Mouse (Mus musculus) stomach, embryonic 14.5 days (tissue): ENCODE data around the gene Cdkl1. TPM values are rescaled to one million over a fixed set of nuclear protein-coding genes. Genes with fewer than 3 reads are reported as not detected.

ENCODE experiments used
- ATAC-seq: fragments of 200-750 bp; cut with Nextera tagmentation; 2 replicates; pipeline ENCODE4 v1.8.0; 2017; ENCODE audit warnings: low read depth, moderate TSS enrichment; ENCODE audit not compliant: insufficient number of reproducible peaks, insufficient read depth, low FRiP score
- H3K27ac ChIP-seq: fragments of 300-500 bp; sonication (generic); 2 replicates; pipeline ENCODE4 v1.5.1; 2014; ENCODE audit warnings: mild to moderate bottlenecking, low read length, moderate library complexity, mixed read lengths
- H3K27me3 ChIP-seq: fragments of 300-500 bp; sonication (generic); 2 replicates; pipeline ENCODE4 v1.6.1; 2014; ENCODE audit warnings: low read length, control low read depth, mixed read lengths; ENCODE audit not compliant: control insufficient read depth, insufficient read depth
- H3K36me3 ChIP-seq: fragments of 300-500 bp; sonication (generic); 2 replicates; pipeline ENCODE4 v1.6.1; 2014; ENCODE audit warnings: mild to moderate bottlenecking, control low read depth, low read length, moderate library complexity, mixed read lengths; ENCODE audit not compliant: control insufficient read depth, insufficient read depth
- H3K4me1 ChIP-seq: fragments of 300-500 bp; sonication (generic); 2 replicates; pipeline ENCODE4 v1.6.1; 2014; ENCODE audit warnings: low read length, control low read depth, mixed read lengths; ENCODE audit not compliant: control insufficient read depth, insufficient read depth
- H3K4me2 ChIP-seq: fragments of 300-500 bp; sonication (generic); replicated peaks from 2 replicates; pipeline ENCODE4 v1.6.1; 2014; ENCODE audit warnings: low read depth, low read length, control low read depth
- H3K4me3 ChIP-seq: fragments of 300-500 bp; sonication (generic); 2 replicates; pipeline ENCODE4 v1.5.1; 2014; ENCODE audit warnings: low read depth, low read length, control low read depth
- H3K9ac ChIP-seq: fragments of 300-500 bp; sonication (generic); replicated peaks from 2 replicates; pipeline ENCODE4 v1.6.1; 2014; ENCODE audit warnings: low read depth, mild to moderate bottlenecking, control low read depth, low read length, moderate library complexity, mixed read lengths
- H3K9me3 ChIP-seq: fragments of 300-500 bp; sonication (generic); 2 replicates; pipeline ENCODE4 v1.6.1; 2016; ENCODE audit warnings: low read depth, low read length, control low read depth; ENCODE audit not compliant: control insufficient read depth
- WGBS: fragments of 180-500 bp; shearing (Covaris S2); extraction: QIAGEN DNeasy Blood & Tissue Kit; methylation state at CpG from one replicate; pipeline ENCODE4 v1.1.7; 2014; 5-methylcytosine and 5-hydroxymethylcytosine counted together
- polyA plus RNA-seq: library from polyadenylated mRNA; unstranded; fragments of >200 nt; fragmentation: Nextera tagmentation; extraction: Ambion mirVana; gene quantifications from 2 replicates; pipeline ENCODE4 v1.2.1, GENCODE M21; 2014

Gene Cdkl1
- polyA plus RNA-seq, 1 experiment from 2014 or later, result 1.1 TPM

- 56% methylated on average over 2 of the region's 2 CpGs for WGBS
- no peak for ATAC-seq
- no peaks in the 10 kb centered on the region for H3K27me3 ChIP-seq
- no peak overlapping the region for H3K9ac ChIP-seq
- no peaks in the 10 kb centered on the region for H3K36me3 ChIP-seq
- H3K4me2 ChIP-seq, result no peak overlapping the region
- H3K4me1 ChIP-seq, result no peaks in the 10 kb centered on the region
- H3K9me3 ChIP-seq, result no peaks in the 10 kb centered on the region
- no peak overlapping the region for H3K27ac ChIP-seq
- no peak overlapping the region for H3K4me3 ChIP-seq
Measured at GRCm38 (mm10) chr12:69777957-69778356, 13.1 kb downstream of the Cdkl1 start.

DNA sequence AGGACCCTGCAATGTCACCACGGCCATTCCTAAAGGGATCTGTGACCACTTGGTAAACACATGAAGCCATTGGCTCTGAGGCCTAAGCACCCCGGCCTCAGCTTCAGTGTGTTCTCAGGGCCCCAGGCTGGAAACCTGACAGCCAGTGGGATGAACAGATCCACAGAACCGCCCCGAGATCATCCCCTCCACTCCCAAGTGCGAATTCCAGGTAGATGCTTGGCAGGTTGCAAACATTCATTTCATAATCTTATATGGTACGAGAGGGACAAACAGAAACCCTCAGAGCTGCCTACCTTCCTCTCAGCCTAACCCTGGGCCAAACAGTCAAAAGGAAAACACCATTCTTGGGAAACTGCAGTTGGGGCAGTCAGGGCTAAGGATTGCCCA is 13.7 kb downstream of the Cdkl1 start:
- H3K4me3 ChIP-seq, result no peak overlapping the region
- H3K27me3 ChIP-seq, result no peaks in the 10 kb centered on the region
- no peaks in the 10 kb centered on the region for H3K9me3 ChIP-seq
- no peak overlapping the region for H3K9ac ChIP-seq
- no peaks in the 10 kb centered on the region for H3K36me3 ChIP-seq
- no peak overlapping the region for H3K27ac ChIP-seq
- 83% methylated on average over 6 of the region's 6 CpGs for WGBS
- no peak overlapping the region for H3K4me2 ChIP-seq
- H3K4me1 ChIP-seq, result no peaks in the 10 kb centered on the region
- no peak for ATAC-seq

- Histone ChIP-seq H3K9me3 (no peaks in the 10 kb centered on the region), H3K36me3 (no peaks in the 10 kb centered on the region), H3K4me3 (no peak overlapping the region), H3K4me1 (no peaks in the 10 kb centered on the region), H3K27ac (no peak overlapping the region), H3K27me3 (no peaks in the 10 kb centered on the region), H3K9ac (no peak overlapping the region), H3K4me2 (no peak overlapping the region)
- 60% methylated on average over 11 of the region's 11 CpGs for WGBS
- ATAC-seq, result no peak
Measured at GRCm38 (mm10) chr12:69776607-69777340, 14.3 kb downstream of the Cdkl1 start.

GRCm38 (mm10) chr12:69768841-69769240 is 22.2 kb downstream of the Cdkl1 start:
- no peak overlapping the region for H3K4me3 ChIP-seq
- 89% methylated on average over 2 of the region's 2 CpGs for whole genome bisulfite sequencing
- peaks cover 3% of the 10 kb centered on the region; the same call in 1 of the 2 replicates for H3K4me1 ChIP-seq
- no peak for ATAC-seq
- no peaks in the 10 kb centered on the region for H3K9me3 ChIP-seq
- no peaks in the 10 kb centered on the region for H3K27me3 ChIP-seq
- no peak overlapping the region for H3K4me2 ChIP-seq
- no peaks in the 10 kb centered on the region for H3K36me3 ChIP-seq
- no peak overlapping the region for H3K27ac ChIP-seq
- no peak overlapping the region for H3K9ac ChIP-seq

- Histone ChIP-seq H3K36me3 (no peaks in the 10 kb centered on the region), H3K4me1 (peaks cover 3% of the 10 kb centered on the region; the same call in 1 of the 2 replicates), H3K27me3 (no peaks in the 10 kb centered on the region), H3K9ac (no peak overlapping the region), H3K27ac (no peak overlapping the region), H3K9me3 (no peaks in the 10 kb centered on the region), H3K4me3 (no peak overlapping the region), H3K4me2 (no peak overlapping the region)
- ATAC-seq, result no peak
- WGBS, result 58% methylated on average over 9 of the region's 9 CpGs
Measured at GRCm38 (mm10) chr12:69767476-69768258, 23.4 kb downstream of the Cdkl1 start.

- Histone ChIP-seq H3K9me3 (no peaks in the 10 kb centered on the region), H3K9ac (no peak overlapping the region), H3K4me3 (no peak overlapping the region), H3K36me3 (no peaks in the 10 kb centered on the region), H3K27ac (no peak overlapping the region), H3K4me1 (peaks cover 3% of the 10 kb centered on the region; the same call in 1 of the 2 replicates), H3K27me3 (no peaks in the 10 kb centered on the region), H3K4me2 (no peak overlapping the region)
- no peak for ATAC-seq
- 72% methylated on average over 10 of the region's 10 CpGs for WGBS
Measured at GRCm38 (mm10) chr12:69766185-69766904, 24.7 kb downstream of the Cdkl1 start.

GRCm38 (mm10) chr12:69765543-69765942 is 25.5 kb downstream of the Cdkl1 start:
- ATAC-seq, result no peak

DNA sequence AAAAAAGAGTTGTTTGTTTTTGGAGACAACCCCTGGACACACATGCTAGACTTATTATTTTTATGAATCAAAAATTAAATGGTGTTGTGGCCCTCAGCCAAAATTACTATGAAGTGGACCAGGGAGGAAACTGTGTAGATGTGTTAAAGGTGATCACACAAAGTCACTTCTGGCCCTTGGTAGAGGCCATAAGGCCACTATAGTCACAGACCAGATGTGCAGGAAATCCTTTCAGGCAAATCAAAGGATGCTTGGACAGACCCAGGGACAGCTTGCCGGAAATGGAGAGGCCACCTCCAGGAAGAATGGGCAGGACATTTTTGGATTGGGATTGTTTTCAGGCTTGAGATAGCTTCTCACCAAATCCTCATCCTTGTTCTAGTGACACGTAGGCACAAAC is 29.5 kb downstream of the Cdkl1 start:
- Histone ChIP-seq H3K9ac (no peak overlapping the region), H3K9me3 (no peaks in the 10 kb centered on the region), H3K27ac (no peak overlapping the region), H3K4me2 (no peak overlapping the region), H3K4me3 (no peak overlapping the region), H3K27me3 (no peaks in the 10 kb centered on the region), H3K4me1 (peaks cover 16% of the 10 kb centered on the region), H3K36me3 (no peaks in the 10 kb centered on the region)
- ATAC-seq, result no peak
- WGBS, result 75% methylated on average over 2 of the region's 2 CpGs

More at GRCm38 (mm10) chr12:69765543-69765942, 25.5 kb downstream of the Cdkl1 start:
- WGBS, result 67% methylated on average over 9 of the region's 9 CpGs
- Histone ChIP-seq H3K27me3 (no peaks in the 10 kb centered on the region), H3K4me3 (no peak overlapping the region), H3K4me2 (no peak overlapping the region), H3K36me3 (no peaks in the 10 kb centered on the region), H3K9ac (no peak overlapping the region), H3K9me3 (no peaks in the 10 kb centered on the region), H3K27ac (no peak overlapping the region), H3K4me1 (peaks cover 3% of the 10 kb centered on the region; the same call in 1 of the 2 replicates)
